Mouse (Mus musculus) testis, adult 2 months (tissue): Measurements from ENCODE around the gene Gabrp.

Experiments
- CTCF ChIP-seq: fragments of 200-500 bp; IDR thresholded peaks from 2 replicates; pipeline ENCODE4 v1.5.1; 2012; ENCODE audit warnings: low read depth, mild to moderate bottlenecking, inconsistent platforms, low read length, moderate library complexity; ENCODE audit not compliant: control insufficient read depth, insufficient read depth, insufficient replicate concordance
- POLR2A ChIP-seq: fragments of 200-500 bp; IDR thresholded peaks from 2 replicates; pipeline ENCODE4 v1.6.1; 2012; ENCODE audit warnings: low read depth, mild to moderate bottlenecking, inconsistent platforms, low read length, moderate library complexity; ENCODE audit not compliant: control insufficient read depth

GRCm38 (mm10) chr11:33607784-33608183, 29.0 kb upstream of the Gabrp start:
- TF ChIP-seq CTCF (no peak), POLR2A (no peak)
